Mouse (Mus musculus): Measurements from ENCODE around the gene Mmp28.

DNA sequence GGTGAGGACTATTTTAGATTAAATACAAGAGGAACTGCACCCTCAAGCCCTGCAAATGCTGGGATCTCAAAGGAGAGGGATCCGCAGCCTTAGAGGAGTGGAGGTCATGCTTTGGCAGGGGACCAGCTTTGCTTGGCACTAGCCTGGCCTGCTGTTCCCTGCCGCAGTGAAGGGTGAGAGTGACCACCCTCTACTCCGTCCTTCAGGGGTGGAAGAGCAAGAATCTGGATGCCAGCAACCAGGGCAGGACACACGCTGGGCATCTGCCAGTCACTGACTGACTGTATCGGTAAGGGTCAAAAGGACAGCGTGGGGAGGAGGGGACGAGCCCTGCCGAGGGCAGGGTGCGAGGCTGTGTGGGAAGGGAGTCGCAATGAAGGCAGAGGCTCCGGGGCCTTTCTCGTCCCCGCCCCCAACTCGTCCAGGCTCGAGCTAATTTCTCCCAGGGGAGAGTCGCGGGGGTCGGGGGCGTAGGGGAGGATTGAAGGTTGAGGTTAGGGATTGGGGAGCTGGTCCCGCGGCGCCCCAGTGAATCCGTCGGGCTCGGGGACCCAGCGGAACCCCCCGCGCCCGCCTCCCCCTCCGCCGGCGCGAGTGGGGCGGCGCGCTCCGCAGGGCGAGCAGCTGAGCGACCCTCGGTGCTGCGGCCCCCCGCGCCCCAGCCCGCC lies 53.6 kb downstream of the Mmp28 start, which contains the start of gene Rasl10b:
- TF ChIP-seq CTCF (IDR thresholded peaks at IDR 0.05; ENCODE audit: low read depth, low read length) (no peak), POLR2A (IDR thresholded peaks at IDR 0.05; ENCODE audit: borderline replicate concordance, low read depth, low read length) (no peak)
